In the genomic region with DNA sequence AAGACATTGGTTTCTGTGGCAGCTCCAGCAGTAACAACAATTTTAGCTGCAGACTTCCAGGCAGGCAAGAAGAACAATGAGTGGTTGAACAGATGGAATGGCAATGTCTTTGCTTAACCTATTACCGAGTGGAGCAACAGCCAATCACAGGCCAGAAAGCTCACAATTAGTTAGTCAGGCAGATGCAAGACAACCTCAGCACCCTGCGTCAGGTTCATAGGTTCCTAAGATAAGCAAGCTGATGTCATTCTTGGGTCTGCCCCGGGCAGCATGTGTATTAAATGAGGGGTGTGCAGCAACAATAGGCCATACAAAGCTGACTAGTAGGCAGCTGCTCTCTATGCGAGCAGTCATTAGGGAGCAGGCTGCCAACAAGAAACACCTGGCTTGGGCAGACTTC, we compare ENCODE assay signal across 9 mouse cellular contexts. TPM values are rescaled to one million over a fixed set of nuclear protein-coding genes. Genes with fewer than 3 reads are reported as not detected.
DNase-seq lines count a peak whose midpoint lies in the region; ATAC-seq and TF ChIP-seq lines count a peak whose summit lies in the region.
"Had no signal": no experiment of that assay in that cellular context is flagged by ENCODE, and none has a peak within 500 bp of the region (broad histone marks: within the 10 kb centered on the region; RNA-seq: fewer than 3 reads in every experiment).

No protein-coding gene starts in this region.

- no peak for TF ChIP-seq RAD21 in CH12.LX (IDR thresholded peaks at IDR 0.05; ENCODE audit: low read depth, low read length)

- H3K4me3 ChIP-seq in CH12.LX (replicated peaks in 1 of 3; ENCODE audit: low read depth in 2 of 3, low read length in 2 of 3, poor library complexity in 1 of 3) = no peak overlapping the region
- H3K4me3 ChIP-seq in heart, embryonic 16.5 days (ENCODE audit: low read length) = no peak overlapping the region
- peak overlapping the region; percentile 58 for H3K4me3 ChIP-seq in midbrain, embryonic 10.5 days

- peak; percentile 49; the same call in 1 of the 2 replicates for ATAC-seq in heart, embryonic 16.5 days (replicated peaks; ENCODE audit: extremely low read depth, insufficient read depth, low FRiP score)
- no peak for ATAC-seq in activated CD4-positive, CD25-positive, alpha-beta regulatory T cell, adult 4 months
- ATAC-seq: Patski had no signal

- no peak overlapping the region for H3K27ac ChIP-seq in CH12.LX (ENCODE audit: insufficient read depth, low read depth)
- H3K27ac ChIP-seq in heart, embryonic 16.5 days (ENCODE audit: low read length) = peak overlapping the region; percentile 26; the same call in 1 of the 2 replicates
- H3K27ac ChIP-seq in midbrain, embryonic 10.5 days (replicated peaks) = peak overlapping the region; percentile 90

- DNase-seq in CH12.LX (ENCODE audit: extremely low read depth) = no peak
- DNase-seq in embryo, embryonic 10 days (ENCODE audit: low spot score) = peak; percentile 71
- peak; percentile 65 for DNase-seq in midbrain, embryonic 10.5 days (ENCODE audit: low spot score)
- DNase-seq in thymus, postnatal 10 days (ENCODE audit: low spot score in 2 of 2) = no peak
- no peak for DNase-seq in testis, postnatal 10 days (ENCODE audit: low spot score)
- DNase-seq in lung, adult 18-20 months = no peak

- dilution Hi-C loops in CH12.LX (cut with MboI; ENCODE audit: extremely low pct_ligation_motif_present, extremely low pct_unique_long_range_greater_than_20kb, low sequenced_read_pairs) = no loop called here

- no peaks in the 10 kb centered on the region for H3K27me3 ChIP-seq in CH12.LX (replicated peaks)
- H3K27me3 ChIP-seq in heart, embryonic 16.5 days (ENCODE audit: control insufficient read depth, insufficient read depth, low read length) = no peaks in the 10 kb centered on the region
- no peaks in the 10 kb centered on the region for H3K27me3 ChIP-seq in midbrain, embryonic 10.5 days (ENCODE audit: low read depth, poor library complexity, severe bottlenecking)
- H3K27me3 ChIP-seq: Patski had no signal

- in situ Hi-C loops in CH12.LX (cut with MboI; ENCODE audit: low pct_ligation_motif_present, low pct_unique_long_range_greater_than_20kb, low sequenced_read_pairs) = no loop called here

- H3K36me3 ChIP-seq in CH12.LX (replicated peaks in 1 of 2; ENCODE audit: control insufficient read depth in 1 of 2, insufficient read depth in 1 of 2, low read length in 1 of 2) = peaks cover 2 to 65% of the 10 kb centered on the region in 2 experiments
- H3K36me3 ChIP-seq in heart, embryonic 16.5 days (ENCODE audit: control insufficient read depth, insufficient read depth) = no peaks in the 10 kb centered on the region
- peaks cover 4% of the 10 kb centered on the region for H3K36me3 ChIP-seq in midbrain, embryonic 10.5 days

- H3K4me1 ChIP-seq in CH12.LX (ENCODE audit: control insufficient read depth in 1 of 2, insufficient read depth in 2 of 2) = peaks cover 4 to 80% of the 10 kb centered on the region in 2 experiments
- H3K4me1 ChIP-seq in heart, embryonic 16.5 days (ENCODE audit: control insufficient read depth, insufficient read depth, low read length) = peaks cover 15% of the 10 kb centered on the region
- H3K4me1 ChIP-seq in midbrain, embryonic 10.5 days = peaks cover 91% of the 10 kb centered on the region

- H3K79me2 ChIP-seq in CH12.LX (replicated peaks; ENCODE audit: control insufficient read depth, extremely low read depth, insufficient read depth, poor library complexity, severe bottlenecking) = peaks cover 50% of the 10 kb centered on the region

- TF ChIP-seq POLR2A in CH12.LX (IDR thresholded peaks at IDR 0.05; ENCODE audit: low read depth, low read length) = no peak

- TF ChIP-seq CTCF in CH12.LX (conservative IDR thresholded peaks at IDR 0.05 in 1 of 2, IDR thresholded peaks at IDR 0.05 in 1 of 2; ENCODE audit: low read depth in 2 of 2, low read length in 2 of 2) = no peak

- no peak for TF ChIP-seq EP300 in CH12.LX (IDR thresholded peaks at IDR 0.05; ENCODE audit: low read length)

- H3K4me2 ChIP-seq in CH12.LX (ENCODE audit: insufficient read depth, low read depth, poor library complexity, severe bottlenecking) = no peak overlapping the region
- peak overlapping the region; percentile 2; the same call in 1 of the 2 replicates for H3K4me2 ChIP-seq in heart, embryonic 16.5 days (ENCODE audit: low read depth, low read length)

- no peaks in the 10 kb centered on the region for H3K9me3 ChIP-seq in CH12.LX (replicated peaks; ENCODE audit: low read length)
- H3K9me3 ChIP-seq in heart, embryonic 16.5 days (replicated peaks; ENCODE audit: control insufficient read depth, low read length) = no peaks in the 10 kb centered on the region
- no peaks in the 10 kb centered on the region for H3K9me3 ChIP-seq in midbrain, embryonic 10.5 days (replicated peaks)

- WGBS in heart, embryonic 16.5 days = 30% methylated on average over 4 of the region's 4 CpGs
- WGBS in midbrain, embryonic 10.5 days = 13% methylated on average over 4 of the region's 4 CpGs

- H3K9ac ChIP-seq in CH12.LX (ENCODE audit: insufficient read depth, low read depth) = no peak overlapping the region
- no peak overlapping the region for H3K9ac ChIP-seq in heart, embryonic 16.5 days (ENCODE audit: low read length)

TF ChIP-seq in CH12.LX, 34 proteins besides CTCF, POLR2A, EP300 and RAD21:
- TF ChIP-seq ELF1 (IDR thresholded peaks at IDR 0.05; ENCODE audit: low read depth, low read length) (no peak), ETS1 (conservative IDR thresholded peaks at IDR 0.05; ENCODE audit: low read depth, low read length) (peak; percentile 38), ZC3H11A (IDR thresholded peaks at IDR 0.05; ENCODE audit: low read depth, low read length) (no peak), USF2 (conservative IDR thresholded peaks at IDR 0.05; ENCODE audit: low read depth, low read length) (no peak), TBP (conservative IDR thresholded peaks at IDR 0.05; ENCODE audit: low read depth, low read length) (no peak), GABPA (IDR thresholded peaks at IDR 0.05; ENCODE audit: insufficient replicate concordance, low read depth, low read length) (no peak), ZKSCAN1 (IDR thresholded peaks at IDR 0.05; ENCODE audit: borderline replicate concordance, low read depth, low read length) (no peak), BHLHE40 (IDR thresholded peaks at IDR 0.05; ENCODE audit: low read depth, low read length) (no peak), CHD2 (IDR thresholded peaks at IDR 0.05; ENCODE audit: low read length) (no peak), MEF2A (IDR thresholded peaks at IDR 0.05; ENCODE audit: borderline replicate concordance, low read depth, low read length) (peak; percentile 62; the same call in 1 of the 2 replicates)

RNA-seq across cellular contexts. Expression of a gene that starts 19.1 kb away (rescaled TPM):
- 11.2 and 13.0 TPM in 2 replicates for total RNA-seq in CH12.LX (2012; rRNA removed)
- 21.7 and 22.4 TPM in 2 replicates for total RNA-seq in CH12.LX (2014; rRNA removed)
- 30.8 and 36.1 TPM in 2 replicates for polyA plus RNA-seq in CH12.LX (2012; ENCODE audit: insufficient read length, low read depth)
- 1.8 and 2.4 TPM in 2 replicates for polyA plus RNA-seq in heart, embryonic 16.5 days (2015; fragmentation: Nextera tagmentation; extraction: Ambion mirVana)
- polyA plus RNA-seq in midbrain, embryonic 10.5 days (2016; fragmentation: Nextera tagmentation; extraction: Ambion mirVana) = 6.9 and 9.6 TPM in 2 replicates
- 1 to 10 TPM; 1.5 to 1.8 TPM for polyA plus RNA-seq in activated CD4-positive, CD25-positive, alpha-beta regulatory T cell, adult 4 months (2017; shearing (Covaris generic))

Comparison
In these comparisons a context has a peak if more than half of its experiments do, and no peak if none do; other contexts are left out.
1. DNase-seq: peak in embryo, embryonic 10 days (single experiment) and midbrain, embryonic 10.5 days (single experiment); none in CH12.LX (single experiment), thymus, postnatal 10 days (0 of 2), testis, postnatal 10 days (single experiment) and lung, adult 18-20 months (0 of 2).